Mouse (Mus musculus) limb, embryonic 11.5 days (tissue): ENCODE data around the gene Map3k13. TPM values are rescaled to one million over a fixed set of nuclear protein-coding genes. Genes with fewer than 3 reads are reported as not detected.
"Not testable (repeated sequence)": the region's sequence is repeated elsewhere in the genome, so short reads cannot be mapped to it uniquely, and the experiment has no call there.

ENCODE experiments used
- ATAC-seq: fragments of 200-750 bp; cut with Nextera tagmentation; 2 replicates; pipeline ENCODE4 v1.8.0; 2017; ENCODE audit warnings: low read depth; ENCODE audit not compliant: insufficient number of reproducible peaks, low FRiP score, low TSS enrichment
- DNase-seq: peaks from one replicate; pipeline ENCODE4 v3.0.0-alpha.2; 2015; ENCODE audit warnings: low spot score
- H3K27ac ChIP-seq: fragments of 300-500 bp; sonication (generic); replicated peaks from 2 replicates; pipeline ENCODE4 v1.5.1; 2014; ENCODE audit warnings: low read depth, mild to moderate bottlenecking, low read length
- H3K27me3 ChIP-seq: fragments of 300-500 bp; sonication (generic); 2 replicates; pipeline ENCODE4 v1.6.1; 2014; ENCODE audit warnings: mild to moderate bottlenecking, low read length, mixed read lengths; ENCODE audit not compliant: control insufficient read depth, insufficient read depth
- H3K36me3 ChIP-seq: fragments of 300-500 bp; sonication (generic); 2 replicates; pipeline ENCODE4 v1.6.1; 2014; ENCODE audit warnings: mild to moderate bottlenecking, low read length, moderate library complexity, mixed read lengths; ENCODE audit not compliant: control insufficient read depth, insufficient read depth
- H3K4me1 ChIP-seq: fragments of 300-500 bp; sonication (generic); 2 replicates; pipeline ENCODE4 v1.6.1; 2014; ENCODE audit warnings: low read length, mixed read lengths; ENCODE audit not compliant: control insufficient read depth, insufficient read depth
- H3K4me2 ChIP-seq: fragments of 300-500 bp; sonication (generic); 2 replicates; pipeline ENCODE4 v1.6.1; 2014; ENCODE audit warnings: low read depth, mild to moderate bottlenecking, moderate library complexity; ENCODE audit not compliant: severe bottlenecking
- H3K4me3 ChIP-seq: fragments of 300-500 bp; sonication (generic); 2 replicates; pipeline ENCODE4 v1.5.1; 2014; ENCODE audit warnings: low read depth, low read length
- H3K9ac ChIP-seq: fragments of 300-500 bp; sonication (generic); 2 replicates; pipeline ENCODE4 v1.6.1; 2014; ENCODE audit warnings: mild to moderate bottlenecking, low read length
- H3K9me3 ChIP-seq: fragments of 300-500 bp; sonication (generic); 2 replicates; pipeline ENCODE4 v1.6.1; 2016; ENCODE audit warnings: low read length; ENCODE audit not compliant: control insufficient read depth
- WGBS: fragments of 180-500 bp; shearing (Covaris S2); extraction: QIAGEN DNeasy Blood & Tissue Kit; methylation state at CpG from one replicate; pipeline ENCODE4 v1.1.7; 2014; 5-methylcytosine and 5-hydroxymethylcytosine counted together
- polyA plus RNA-seq: library from polyadenylated mRNA; unstranded; fragments of >200 nt; fragmentation: Nextera tagmentation; extraction: Ambion mirVana; gene quantifications from 2 replicates; pipeline ENCODE4 v1.2.1, GENCODE M21; 2014

Map3k13 gene
- polyA plus RNA-seq, 1 experiment from 2014 or later: 1.3 TPM

DNA sequence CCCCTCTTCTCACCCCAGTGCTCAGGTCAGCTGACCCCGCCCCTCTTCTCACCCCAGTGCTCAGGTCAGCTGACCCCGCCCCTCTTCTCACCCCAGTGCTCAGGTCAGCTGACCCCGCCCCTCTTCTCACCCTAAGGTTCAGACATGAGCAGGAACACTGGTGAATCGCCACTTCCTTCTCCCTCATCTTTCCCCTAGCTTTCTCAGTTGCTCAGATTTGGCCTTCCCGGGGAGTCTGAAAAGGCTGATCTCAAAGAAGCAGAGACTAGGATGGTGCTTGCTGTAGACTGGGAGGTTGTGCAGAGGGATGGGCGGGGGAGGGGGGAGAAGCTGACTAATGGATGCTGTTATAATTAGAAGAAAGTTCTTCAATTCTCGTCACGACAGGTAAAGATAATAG is 114.8 kb downstream of the Map3k13 start:
- not testable (repeated sequence) for DNase-seq, H3K27ac ChIP-seq, H3K4me2 ChIP-seq, H3K4me1 ChIP-seq, H3K27me3 ChIP-seq, H3K36me3 ChIP-seq, ATAC-seq, H3K4me3 ChIP-seq, H3K9me3 ChIP-seq, H3K9ac ChIP-seq
- 30% methylated on average over 7 of the region's 8 CpGs for WGBS

DNA sequence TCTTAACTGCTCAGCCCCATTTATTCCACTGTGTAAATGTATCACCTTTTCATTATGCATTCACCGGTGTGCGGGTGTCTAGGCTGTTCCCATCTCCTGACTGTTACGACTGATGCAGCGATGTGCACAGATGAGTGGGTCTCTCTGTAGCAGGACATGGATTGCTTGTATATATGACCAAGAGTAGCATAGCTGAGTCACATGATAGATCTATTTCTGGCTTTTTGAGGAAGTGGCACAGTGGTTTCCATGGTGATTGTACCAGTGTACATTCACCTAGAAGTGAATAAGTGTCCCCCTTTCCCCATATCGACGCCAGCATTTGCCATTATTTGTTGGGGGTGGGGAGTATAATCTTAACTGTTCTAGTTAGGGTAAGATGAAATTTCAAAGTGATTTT is 119.2 kb downstream of the Map3k13 start:
- Histone ChIP-seq H3K4me3 (no peak overlapping the region), H3K9ac (no peak overlapping the region), H3K9me3 (no peaks in the 10 kb centered on the region), H3K4me1 (no peaks in the 10 kb centered on the region), H3K27me3 (no peaks in the 10 kb centered on the region), H3K4me2 (no peak overlapping the region), H3K36me3 (no peaks in the 10 kb centered on the region), H3K27ac (no peak overlapping the region)
- ATAC-seq (no peak), DNase-seq (no peak)
- 92% methylated on average over 6 of the region's 6 CpGs for WGBS

DNA sequence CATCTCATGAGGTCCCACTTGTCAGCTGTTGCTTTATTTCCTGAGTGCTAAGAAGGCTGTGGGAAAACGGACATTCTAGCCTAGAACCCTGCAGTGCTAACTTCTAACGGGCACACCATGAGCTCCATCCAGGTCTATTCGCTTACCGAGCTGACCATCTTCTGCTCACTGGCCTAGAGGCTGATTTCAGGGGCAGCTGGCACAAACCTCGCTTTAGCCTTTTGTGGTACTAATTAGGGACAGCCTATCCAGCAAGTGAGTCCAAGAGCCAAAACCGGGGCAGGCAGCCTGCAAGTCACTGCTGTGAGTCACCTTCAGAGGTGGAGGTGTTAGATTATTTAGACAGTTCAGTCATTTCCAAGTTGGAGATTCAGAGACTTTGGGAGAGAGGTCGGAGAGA is 122.5 kb downstream of the Map3k13 start:
- no peak for ATAC-seq

DNA sequence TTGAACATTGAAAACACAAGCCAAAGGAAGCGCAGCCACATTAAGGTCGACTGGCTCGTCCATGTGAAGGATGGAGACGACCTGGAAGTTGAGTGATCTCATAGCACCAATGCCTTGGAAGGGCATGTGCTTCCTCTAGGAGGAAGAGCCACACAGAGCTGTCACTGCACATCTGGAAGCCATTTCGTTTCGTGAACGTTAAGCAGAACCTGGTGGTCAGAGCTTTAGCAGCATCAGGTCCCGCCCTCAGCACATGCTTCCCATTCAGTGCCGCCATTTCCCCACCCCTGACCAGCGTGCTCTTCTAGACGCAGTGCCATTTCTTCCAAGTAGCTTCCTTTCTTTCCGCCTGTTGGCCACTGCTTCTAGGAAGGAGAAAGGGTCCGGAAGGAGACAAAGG is 134.3 kb downstream of the Map3k13 start:
- H3K27me3 ChIP-seq: no peaks in the 10 kb centered on the region
- H3K27ac ChIP-seq: no peak overlapping the region
- H3K4me2 ChIP-seq: no peak overlapping the region
- ATAC-seq (no peak), DNase-seq (no peak)
- no peak overlapping the region for H3K4me3 ChIP-seq
- H3K36me3 ChIP-seq: peaks cover 2% of the 10 kb centered on the region
- H3K4me1 ChIP-seq: no peaks in the 10 kb centered on the region
- no peak overlapping the region for H3K9ac ChIP-seq
- H3K9me3 ChIP-seq: no peaks in the 10 kb centered on the region
- 49% methylated on average over 13 of the region's 13 CpGs for WGBS

More for the DNA sequence above, 122.5 kb downstream of the Map3k13 start:
- Histone ChIP-seq H3K9me3 (no peaks in the 10 kb centered on the region), H3K27me3 (no peaks in the 10 kb centered on the region), H3K36me3 (no peaks in the 10 kb centered on the region), H3K4me1 (no peaks in the 10 kb centered on the region), H3K27ac (no peak overlapping the region), H3K4me3 (no peak overlapping the region), H3K4me2 (no peak overlapping the region), H3K9ac (no peak overlapping the region)
- 57% methylated on average over 7 of the region's 7 CpGs for WGBS
- no peak for DNase-seq

DNA sequence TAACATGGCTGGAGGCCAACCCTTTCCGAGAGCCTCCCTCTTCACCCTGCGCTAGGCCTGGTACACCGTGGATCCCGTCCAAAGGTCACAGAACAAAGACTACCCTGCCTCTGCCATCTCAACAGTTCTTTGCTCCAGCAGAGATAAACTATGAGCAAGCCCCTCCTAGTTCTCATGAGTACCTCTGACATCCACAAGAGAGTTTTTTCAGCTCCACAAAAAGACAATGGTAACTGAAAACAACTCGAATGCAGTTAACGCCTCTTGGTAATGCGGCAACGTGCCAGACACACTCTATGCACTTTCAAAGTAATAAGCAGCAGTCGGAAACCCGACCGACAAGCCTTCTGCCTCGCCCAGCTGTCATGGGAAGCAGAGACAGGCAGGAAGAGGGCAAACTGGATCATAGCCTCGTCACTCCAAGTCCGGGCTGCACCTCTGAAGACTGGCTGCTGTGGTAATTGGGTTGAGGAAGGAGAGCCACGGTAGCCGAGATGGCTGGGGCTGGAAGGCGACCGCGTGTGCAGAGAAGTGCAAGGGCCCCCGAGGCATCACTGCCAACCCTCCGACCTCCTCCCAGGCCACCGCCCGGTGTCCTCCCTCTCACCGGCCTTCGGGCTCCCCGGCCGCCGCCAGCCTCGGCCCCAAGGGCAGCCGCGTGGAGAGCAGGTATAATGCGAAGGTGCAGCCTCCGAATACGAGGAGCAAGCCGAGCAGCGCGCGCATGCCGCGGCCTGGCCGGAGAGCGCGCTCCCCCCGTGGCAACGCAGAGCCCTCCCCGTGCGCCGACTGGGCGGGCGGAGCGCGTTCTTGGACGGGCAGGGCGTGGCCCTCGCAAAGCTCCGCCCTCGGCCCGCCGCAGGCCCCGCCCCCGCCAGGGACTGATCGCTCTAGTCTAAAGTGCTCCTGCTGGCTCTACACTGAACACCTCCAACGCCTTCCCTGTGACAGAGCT is 152.9 kb downstream of the Map3k13 start, which contains the start of gene Tmem41a:
Tmem41a (minus strand) TSS at position 792 of the 955 bp plus-strand sequence.
- Histone ChIP-seq H3K4me2 (peak within 1 kb of the TSS; percentile 82), H3K9me3 (no peaks in the 10 kb centered on the region; the same call in 1 of the 2 replicates), H3K4me1 (no peaks in the 10 kb centered on the region; the same call in 1 of the 2 replicates), H3K27me3 (no peaks in the 10 kb centered on the region), H3K9ac (peak within 1 kb of the TSS; percentile 77), H3K4me3 (peak within 1 kb of the TSS; percentile 72), H3K36me3 (no peaks in the 10 kb centered on the region), H3K27ac (no peak within 1 kb of the TSS)
- peak; percentile 94 for ATAC-seq
- WGBS: 2% methylated on average over 63 of the region's 63 CpGs
- peak; percentile 91 for DNase-seq

DNA sequence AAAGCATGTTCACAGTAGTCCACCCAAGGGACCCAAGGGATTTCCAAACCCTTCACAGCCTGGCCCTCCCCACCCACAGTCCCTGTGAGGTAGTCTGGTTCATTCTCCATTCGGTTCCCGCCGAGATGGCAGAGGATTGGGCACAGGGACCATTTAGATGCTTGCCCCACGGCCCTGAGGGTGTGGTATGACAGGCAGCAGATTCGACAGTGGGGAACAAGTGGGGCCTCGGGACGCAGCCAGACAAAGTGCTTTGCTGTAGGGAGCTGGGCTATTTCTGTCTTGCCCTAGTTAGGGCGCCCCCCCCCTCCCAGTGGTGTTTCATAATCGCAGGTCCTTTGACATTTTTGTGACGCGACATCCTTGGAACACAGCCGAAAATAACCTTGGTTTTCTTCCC is 161.4 kb downstream of the Map3k13 start:
- Histone ChIP-seq H3K27ac (no peak overlapping the region), H3K4me3 (no peak overlapping the region), H3K4me1 (no peaks in the 10 kb centered on the region), H3K9me3 (no peaks in the 10 kb centered on the region), H3K27me3 (no peaks in the 10 kb centered on the region), H3K9ac (no peak overlapping the region), H3K4me2 (no peak overlapping the region), H3K36me3 (no peaks in the 10 kb centered on the region)
- DNase-seq (no peak), ATAC-seq (no peak)
- 88% methylated on average over 12 of the region's 12 CpGs for WGBS

DNA sequence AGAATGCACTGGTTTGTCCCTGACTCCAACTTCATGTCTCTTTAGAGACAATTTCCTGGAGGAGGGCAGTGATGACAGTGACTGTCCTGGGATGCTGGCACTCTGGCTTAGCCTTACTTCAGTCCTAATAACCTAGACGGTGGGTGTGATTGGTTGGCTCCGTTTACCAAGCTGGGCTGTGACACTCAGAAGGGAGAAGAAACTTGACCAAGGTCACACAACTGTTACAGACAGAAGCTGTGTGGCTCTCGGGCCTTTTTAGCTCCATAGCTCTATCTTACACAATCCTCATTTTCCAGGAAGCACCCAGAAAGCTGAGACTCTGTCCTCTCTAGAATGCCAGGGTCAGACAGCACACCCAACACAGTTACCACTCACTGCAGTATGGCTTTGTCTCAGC is 171.4 kb downstream of the Map3k13 start:
- no peak overlapping the region for H3K4me2 ChIP-seq
- no peaks in the 10 kb centered on the region for H3K36me3 ChIP-seq
- H3K9ac ChIP-seq: no peak overlapping the region
- no peak overlapping the region for H3K4me3 ChIP-seq
- WGBS: 73% methylated on average over 3 of the region's 3 CpGs
- H3K9me3 ChIP-seq: no peaks in the 10 kb centered on the region
- ATAC-seq (no peak), DNase-seq (no peak)
- H3K4me1 ChIP-seq: no peaks in the 10 kb centered on the region
- H3K27me3 ChIP-seq: no peaks in the 10 kb centered on the region
- no peak overlapping the region for H3K27ac ChIP-seq

DNA sequence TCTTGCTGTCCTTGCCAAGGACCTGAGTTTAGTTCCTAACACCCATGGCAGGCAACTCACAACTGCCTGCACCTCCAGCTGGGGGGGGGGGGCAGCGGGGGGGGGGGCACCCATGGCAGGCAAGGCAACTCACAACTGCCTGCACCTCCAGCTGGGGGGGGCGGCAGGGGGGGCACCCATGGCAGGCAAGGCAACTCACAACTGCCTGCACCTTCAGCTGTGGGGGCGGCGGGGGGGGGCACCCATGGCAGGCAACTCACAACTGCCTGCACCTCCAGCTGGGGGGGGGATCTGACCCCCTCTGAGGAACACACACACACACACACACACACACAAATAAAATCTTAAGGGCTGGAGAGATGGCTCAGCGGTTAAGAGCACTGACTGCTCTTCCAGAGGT is 175.7 kb downstream of the Map3k13 start:
- no peak overlapping the region for H3K27ac ChIP-seq
- H3K9ac ChIP-seq: no peak overlapping the region
- WGBS: 81% methylated on average over 5 of the region's 5 CpGs
- no peak overlapping the region for H3K4me3 ChIP-seq
- no peaks in the 10 kb centered on the region for H3K27me3 ChIP-seq
- no peaks in the 10 kb centered on the region for H3K4me1 ChIP-seq
- H3K9me3 ChIP-seq: no peaks in the 10 kb centered on the region
- DNase-seq (no peak), ATAC-seq (0 out of 2 replicates have a peak, but pooled peaks have one; percentile 54)
- H3K4me2 ChIP-seq: no peak overlapping the region
- H3K36me3 ChIP-seq: no peaks in the 10 kb centered on the region
